Mouse (Mus musculus) liver, adult (tissue): ENCODE measurements around the gene Btc.

Source experiments
- GATA4 ChIP-seq: IDR thresholded peaks from 2 replicates; pipeline ENCODE4 v1.6.1; 2014; ENCODE audit warnings: mild to moderate bottlenecking, low read length; ENCODE audit not compliant: insufficient replicate concordance

Btc gene

GRCm38 (mm10) chr5:91402339-91403211 lies at the start of gene Btc:
Gene Btc (minus strand): TSS chr5:91402994.
- TF ChIP-seq GATA4: no peak

GRCm38 (mm10) chr5:91444981-91445517 lies 42.3 kb upstream of the Btc start:
- no peak for TF ChIP-seq GATA4

DNA sequence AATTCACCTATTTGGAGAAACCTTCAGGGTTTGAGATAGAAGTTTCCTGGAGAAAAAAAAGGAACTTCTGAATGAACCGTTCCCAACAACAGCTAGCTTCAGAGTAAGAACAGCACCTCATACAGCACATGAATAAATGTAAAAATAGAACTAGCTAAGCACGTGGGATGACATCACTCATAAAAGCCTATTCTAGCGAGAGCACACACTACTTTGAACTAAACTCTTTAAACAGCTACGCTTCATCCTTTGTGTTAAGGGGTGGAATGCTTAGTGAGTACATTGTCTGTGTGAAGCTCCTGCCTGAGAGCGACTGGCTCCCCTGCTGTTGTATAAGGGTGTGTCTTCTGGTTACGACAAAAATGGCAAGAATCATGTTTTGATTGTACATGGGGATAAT lies 33.8 kb upstream of the Btc start:
- TF ChIP-seq GATA4: no peak

GRCm38 (mm10) chr5:91434723-91435658 lies 32.2 kb upstream of the Btc start:
- TF ChIP-seq GATA4: no peak

DNA sequence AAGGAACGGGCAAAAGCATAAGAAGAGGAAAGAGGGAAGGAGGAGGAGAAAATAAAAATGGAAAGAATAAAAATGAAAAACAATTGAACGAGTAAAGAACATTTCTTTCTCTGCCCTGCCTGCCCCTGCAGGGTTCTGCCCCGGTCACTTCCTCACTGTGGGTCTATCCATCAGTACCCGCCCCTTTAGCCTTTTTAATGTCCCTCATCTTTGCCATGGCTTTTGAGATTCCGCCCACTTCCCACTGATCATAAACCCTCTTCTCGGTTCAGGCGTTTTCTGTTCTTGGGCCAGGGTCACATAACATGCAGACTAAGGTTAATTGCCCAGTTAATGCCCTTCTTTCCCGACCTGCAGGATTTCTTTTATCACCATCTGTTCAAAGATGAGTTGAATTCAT lies 25.8 kb upstream of the Btc start:
- TF ChIP-seq GATA4: no peak

GRCm38 (mm10) chr5:91413814-91414213 lies 11.0 kb upstream of the Btc start:
- TF ChIP-seq GATA4: no peak

- TF ChIP-seq GATA4: no peak
These were observed 1.5 kb upstream of the Btc start for GRCm38 (mm10) chr5:91404263-91404662.

GRCm38 (mm10) chr5:91403281-91403680 lies 487 bp upstream of the Btc start:
- TF ChIP-seq GATA4: no peak

DNA sequence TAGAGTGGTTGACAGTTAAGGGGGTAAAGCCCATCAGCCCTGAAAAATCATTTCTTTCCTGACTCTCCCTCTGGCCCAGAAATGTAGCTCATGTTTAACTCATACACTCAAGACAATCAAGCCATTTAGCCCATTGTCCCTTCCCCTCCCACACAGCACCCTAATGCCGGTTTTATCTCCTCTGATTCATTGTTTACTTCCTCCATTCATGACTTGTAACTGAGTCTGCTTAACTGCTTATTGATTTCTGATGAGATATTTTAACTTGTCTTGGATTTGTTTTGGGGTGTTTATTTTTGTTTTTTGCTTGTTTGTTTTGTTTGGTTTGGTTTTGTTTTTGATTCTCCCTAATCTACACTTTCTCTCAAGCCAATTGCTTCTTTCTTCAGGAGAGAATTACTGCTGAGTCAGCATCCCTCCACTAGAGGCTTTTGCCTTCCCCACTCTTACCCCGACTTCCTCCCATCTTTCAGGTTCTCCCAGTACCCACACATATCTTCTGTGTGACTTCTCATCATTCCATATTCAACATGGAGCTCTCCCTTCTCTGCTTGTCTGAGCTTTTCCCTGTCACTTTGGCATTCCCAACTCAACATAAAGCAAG lies 2.2 kb downstream of the Btc start:
- TF ChIP-seq GATA4: no peak

DNA sequence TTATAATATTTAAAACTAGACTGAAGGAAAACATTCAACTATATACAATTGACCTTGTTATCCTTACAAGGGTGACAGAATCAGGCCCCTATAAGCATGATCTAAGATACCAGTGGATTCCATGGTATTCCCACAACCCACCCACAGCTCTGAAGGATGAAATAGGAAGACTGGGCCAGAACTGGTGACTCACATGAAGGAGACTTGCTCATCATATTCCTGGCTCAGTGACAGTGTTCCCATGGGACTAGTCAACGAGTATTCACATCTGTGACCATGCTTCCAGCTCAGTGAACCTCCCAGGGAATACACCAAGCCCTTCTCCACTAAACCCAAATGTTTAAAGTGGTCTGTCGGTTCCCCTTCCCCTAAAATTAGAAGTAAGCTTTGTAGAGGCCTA lies 27.3 kb downstream of the Btc start:
- no peak for TF ChIP-seq GATA4

GRCm38 (mm10) chr5:91368061-91368565 lies 34.7 kb downstream of the Btc start:
- no peak for TF ChIP-seq GATA4

GRCm38 (mm10) chr5:91366925-91367324 lies 35.9 kb downstream of the Btc start:
- no peak for TF ChIP-seq GATA4

DNA sequence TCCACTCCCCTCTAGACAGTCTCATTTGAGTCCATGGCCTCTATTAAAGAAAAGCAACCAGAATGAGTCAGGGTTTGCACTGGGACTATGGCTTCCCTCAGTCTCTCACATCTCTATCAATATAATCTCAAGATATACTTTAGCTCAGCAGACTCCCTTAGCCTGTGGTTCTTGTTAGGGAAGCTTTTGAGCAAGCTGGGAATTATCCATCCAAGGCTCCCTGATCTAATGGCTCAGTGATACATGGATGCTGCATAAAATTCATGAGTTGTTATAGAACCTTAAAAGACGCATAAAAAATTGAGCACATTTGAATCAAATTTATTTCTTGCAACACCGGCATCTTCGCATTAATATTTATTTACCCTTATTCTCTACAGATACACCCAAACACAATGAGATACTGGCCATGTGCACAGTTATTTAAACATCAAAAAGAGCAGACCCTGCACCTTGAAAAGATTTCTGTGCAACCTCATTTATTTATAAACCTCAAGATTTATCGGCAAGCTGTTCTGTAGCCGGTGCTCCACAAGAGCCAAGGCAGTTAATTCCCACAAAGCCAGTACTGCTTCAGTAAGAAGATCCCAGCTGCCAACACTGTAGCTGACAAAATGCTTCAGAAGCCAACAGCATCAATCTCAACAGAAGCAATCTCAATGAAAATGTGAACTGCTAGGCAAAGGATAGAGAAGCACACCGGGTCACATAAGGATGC lies 39.4 kb downstream of the Btc start:
- no peak for TF ChIP-seq GATA4

GRCm38 (mm10) chr5:91352645-91353044 lies 50.1 kb downstream of the Btc start:
- no peak for TF ChIP-seq GATA4
